Mouse (Mus musculus) midbrain, embryonic 15.5 days (tissue): ENCODE data around the gene Tbata. TPM values are rescaled to one million over a fixed set of nuclear protein-coding genes. Genes with fewer than 3 reads are reported as not detected.

Experiments used
- ATAC-seq: fragments of 200-750 bp; cut with Nextera tagmentation; replicated peaks from 2 replicates; pipeline ENCODE4 v1.8.0; 2017; ENCODE audit warnings: moderate TSS enrichment
- H3K27ac ChIP-seq: fragments of 300-500 bp; sonication (generic); 2 replicates; pipeline ENCODE4 v1.5.1; 2015; ENCODE audit warnings: mild to moderate bottlenecking, inconsistent platforms
- H3K27me3 ChIP-seq: fragments of 300-500 bp; sonication (generic); replicated peaks from 2 replicates; pipeline ENCODE4 v1.6.1; 2015; ENCODE audit warnings: inconsistent platforms
- H3K36me3 ChIP-seq: fragments of 300-500 bp; sonication (generic); replicated peaks from 2 replicates; pipeline ENCODE4 v1.6.1; 2015; ENCODE audit warnings: inconsistent platforms
- H3K4me1 ChIP-seq: fragments of 300-500 bp; sonication (generic); 2 replicates; pipeline ENCODE4 v1.6.1; 2015; ENCODE audit warnings: inconsistent platforms
- H3K4me2 ChIP-seq: fragments of 300-500 bp; sonication (generic); 2 replicates; pipeline ENCODE4 v1.6.1; 2015; ENCODE audit warnings: inconsistent platforms, mild to moderate bottlenecking, moderate library complexity
- H3K4me3 ChIP-seq: fragments of 300-500 bp; sonication (generic); 2 replicates; pipeline ENCODE4 v1.5.1; 2015; ENCODE audit warnings: mild to moderate bottlenecking, inconsistent platforms
- H3K9ac ChIP-seq: fragments of 300-500 bp; sonication (generic); 2 replicates; pipeline ENCODE4 v1.6.1; 2015; ENCODE audit warnings: mild to moderate bottlenecking, inconsistent platforms
- H3K9me3 ChIP-seq: fragments of 300-500 bp; sonication (generic); 2 replicates; pipeline ENCODE4 v1.6.1; 2016; ENCODE audit warnings: inconsistent platforms
- WGBS: fragments of 180-500 bp; shearing (Covaris S2); methylation state at CpG from one replicate; pipeline ENCODE4 v1.1.7; 2015; ENCODE audit warnings: mixed read lengths; 5-methylcytosine and 5-hydroxymethylcytosine counted together
- polyA plus RNA-seq: library from polyadenylated mRNA; unstranded; fragments of >200 nt; fragmentation: Nextera tagmentation; extraction: Ambion mirVana; gene quantifications from 2 replicates; pipeline ENCODE4 v1.2.1, GENCODE M21; 2015

Gene Tbata
- polyA plus RNA-seq, 1 experiment from 2014 or later = not detected

DNA sequence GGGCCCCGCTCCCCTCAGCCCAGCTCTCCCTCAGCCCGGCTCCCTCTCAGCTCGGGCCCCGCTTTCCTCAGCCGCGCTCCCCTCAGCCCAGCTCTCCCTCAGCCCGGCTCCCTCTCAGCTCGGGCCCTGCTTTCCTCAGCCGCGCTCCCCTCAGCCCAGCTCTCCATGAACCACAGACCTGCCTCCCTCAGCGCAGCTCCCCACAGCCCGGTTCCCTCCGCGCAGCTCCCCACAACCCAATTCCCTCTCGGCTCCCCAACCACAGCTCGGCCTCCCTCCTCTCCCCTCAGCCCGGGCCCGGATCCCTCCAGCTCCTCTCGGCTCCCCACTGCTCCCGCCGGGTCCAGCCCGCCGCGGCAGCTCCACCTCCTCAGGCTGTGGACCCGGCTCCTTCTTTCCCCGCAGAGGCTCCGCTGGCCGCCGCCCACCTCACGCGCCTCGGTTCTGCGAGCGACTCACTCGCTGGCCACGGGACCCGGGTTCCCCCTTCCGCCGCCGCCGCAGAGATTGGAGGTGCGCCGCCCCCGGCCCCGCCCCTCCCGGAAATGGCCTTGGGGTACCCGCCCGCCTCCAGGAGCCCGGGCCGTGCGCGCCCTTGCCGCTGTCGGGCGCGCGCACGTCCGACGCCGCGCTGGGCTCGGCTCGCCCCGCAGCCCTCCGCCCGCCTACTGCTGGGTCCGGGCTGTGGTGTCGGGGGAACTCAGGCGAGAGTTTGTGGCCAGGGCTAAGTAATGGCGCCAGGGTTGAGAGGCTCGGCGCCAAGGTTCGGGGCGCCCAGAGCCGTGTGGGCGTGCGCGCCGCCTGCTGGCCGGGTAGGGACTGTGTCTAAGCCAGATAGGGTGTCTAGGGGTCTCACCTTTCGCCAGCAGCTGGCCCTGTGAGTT lies 24.4 kb upstream of the Tbata start, which contains the start of gene Sgpl1:
Gene Sgpl1, minus strand, starts transcription at position 547 of the 884 bp plus-strand sequence.
- WGBS = under 1% methylated on average over 82 of the region's 82 CpGs
- Histone ChIP-seq H3K27ac (peak within 1 kb of the TSS; percentile 87), H3K27me3 (no peaks in the 10 kb centered on the region), H3K36me3 (no peaks in the 10 kb centered on the region), H3K4me3 (peak within 1 kb of the TSS; percentile 60), H3K9ac (peak within 1 kb of the TSS; percentile 88), H3K4me2 (peak within 1 kb of the TSS; percentile 81), H3K9me3 (no peaks in the 10 kb centered on the region), H3K4me1 (peaks cover 13% of the 10 kb centered on the region)
- ATAC-seq = peak; percentile 90

DNA sequence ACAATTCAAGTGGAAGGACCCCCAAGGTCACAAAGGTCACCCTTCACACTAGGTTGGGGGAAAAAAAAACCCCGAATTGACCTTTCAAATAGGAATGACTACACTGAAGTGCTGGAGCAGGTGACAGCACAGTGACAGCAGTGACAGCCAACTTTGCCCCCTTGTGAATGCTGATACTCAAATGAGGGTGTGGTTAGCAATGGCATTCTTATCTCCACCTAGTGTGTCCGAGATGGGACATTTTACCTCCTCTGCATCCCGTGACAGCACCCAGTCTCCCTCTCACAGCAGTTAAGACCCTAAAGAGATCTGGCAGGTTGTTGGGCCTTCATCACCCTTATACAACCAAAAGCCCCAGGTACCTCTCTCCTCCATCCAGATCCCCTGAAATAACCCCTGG lies 22.3 kb upstream of the Tbata start:
- H3K4me2 ChIP-seq = no peak overlapping the region
- no peak overlapping the region for H3K27ac ChIP-seq
- no peaks in the 10 kb centered on the region for H3K27me3 ChIP-seq
- no peak overlapping the region for H3K9ac ChIP-seq
- H3K9me3 ChIP-seq = no peaks in the 10 kb centered on the region
- WGBS = 84% methylated on average over 3 of the region's 3 CpGs
- ATAC-seq = no peak
- no peak overlapping the region for H3K4me3 ChIP-seq
- peaks cover 8% of the 10 kb centered on the region for H3K4me1 ChIP-seq
- no peaks in the 10 kb centered on the region for H3K36me3 ChIP-seq

DNA sequence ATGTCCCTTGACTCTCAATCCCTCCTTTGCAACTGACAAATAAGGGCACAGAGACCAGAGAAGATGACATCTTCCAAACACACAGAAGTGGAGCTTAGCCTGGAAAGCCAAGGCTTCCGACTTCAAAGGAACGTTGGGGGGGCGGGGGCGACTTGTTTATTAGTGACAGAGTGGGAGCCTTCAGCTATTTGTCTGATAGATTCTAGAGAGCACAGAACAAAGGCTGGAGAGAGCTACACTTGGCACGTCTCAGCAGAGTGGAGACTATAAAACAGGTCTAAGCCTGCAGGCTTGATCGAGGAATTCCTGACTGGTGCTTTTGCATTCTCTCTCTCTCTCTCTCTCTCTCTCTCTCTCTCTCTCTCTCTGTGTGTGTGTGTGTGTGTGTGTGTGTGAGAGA lies 21.1 kb upstream of the Tbata start:
- Histone ChIP-seq H3K9ac (no peak overlapping the region), H3K4me1 (peaks cover 2% of the 10 kb centered on the region), H3K4me2 (no peak overlapping the region), H3K27me3 (no peaks in the 10 kb centered on the region), H3K27ac (no peak overlapping the region), H3K36me3 (no peaks in the 10 kb centered on the region), H3K4me3 (no peak overlapping the region), H3K9me3 (no peaks in the 10 kb centered on the region)
- no peak for ATAC-seq
- WGBS = 57% methylated on average over 6 of the region's 6 CpGs

DNA sequence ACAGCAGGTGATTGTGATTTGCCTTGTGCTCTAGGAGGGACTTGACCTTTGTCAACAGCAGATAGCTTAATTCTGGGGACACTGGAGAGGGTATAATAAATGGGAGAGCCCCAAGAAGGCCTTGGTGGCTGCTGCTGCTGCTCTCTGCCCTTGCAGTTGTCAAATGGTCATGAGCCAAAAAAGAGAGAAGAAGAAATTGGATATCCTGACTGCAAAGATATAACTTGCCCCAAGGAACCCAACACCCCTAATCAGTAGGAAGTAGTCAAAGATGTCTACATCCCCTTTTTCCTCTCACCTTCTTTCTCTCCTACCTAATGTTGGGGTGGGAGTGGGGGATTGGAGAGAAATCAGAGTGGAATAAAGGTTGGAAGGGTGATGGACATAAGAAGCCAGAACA lies 19.6 kb upstream of the Tbata start:
- Histone ChIP-seq H3K9ac (no peak overlapping the region), H3K36me3 (no peaks in the 10 kb centered on the region), H3K4me2 (no peak overlapping the region), H3K27ac (no peak overlapping the region), H3K4me3 (no peak overlapping the region), H3K4me1 (no peaks in the 10 kb centered on the region), H3K9me3 (no peaks in the 10 kb centered on the region), H3K27me3 (no peaks in the 10 kb centered on the region)
- no peak for ATAC-seq

- H3K9ac ChIP-seq = no peak overlapping the region
- no peak overlapping the region for H3K4me3 ChIP-seq
- no peak for ATAC-seq
- H3K27ac ChIP-seq = no peak overlapping the region
- WGBS = 78% methylated on average over 3 of the region's 3 CpGs
- no peaks in the 10 kb centered on the region for H3K27me3 ChIP-seq
- no peaks in the 10 kb centered on the region for H3K36me3 ChIP-seq
- H3K4me1 ChIP-seq = no peaks in the 10 kb centered on the region
- H3K9me3 ChIP-seq = no peaks in the 10 kb centered on the region
- H3K4me2 ChIP-seq = no peak overlapping the region
Measured at GRCm38 (mm10) chr10:61155611-61156010, 16.1 kb upstream of the Tbata start.

- WGBS = 97% methylated on average over 2 of the region's 2 CpGs
- H3K4me3 ChIP-seq = no peak overlapping the region
- H3K36me3 ChIP-seq = no peaks in the 10 kb centered on the region
- no peak overlapping the region for H3K9ac ChIP-seq
- no peaks in the 10 kb centered on the region for H3K27me3 ChIP-seq
- no peak for ATAC-seq
- no peaks in the 10 kb centered on the region for H3K4me1 ChIP-seq
- no peak overlapping the region for H3K27ac ChIP-seq
- no peak overlapping the region for H3K4me2 ChIP-seq
- H3K9me3 ChIP-seq = no peaks in the 10 kb centered on the region
Measured at GRCm38 (mm10) chr10:61156453-61156852, 15.3 kb upstream of the Tbata start.

DNA sequence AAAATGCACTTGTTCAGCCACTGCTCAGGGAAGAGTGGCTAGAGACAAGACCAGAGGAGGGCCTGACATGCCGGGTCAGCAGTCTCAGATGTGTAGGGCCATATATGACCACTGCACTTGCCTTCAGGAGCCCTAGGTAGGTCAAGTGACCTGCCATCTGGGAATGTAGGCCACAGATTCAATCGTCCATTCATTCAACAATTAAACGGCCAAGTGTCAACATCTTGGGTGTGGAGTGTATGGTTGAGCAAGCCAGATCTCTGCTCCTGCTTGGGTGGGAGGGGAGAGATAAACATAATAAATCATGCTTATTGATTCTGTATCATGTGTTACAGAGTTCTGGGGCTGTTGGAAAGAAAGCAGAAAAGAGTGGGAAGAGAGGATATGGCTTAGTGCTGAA lies 13.2 kb upstream of the Tbata start:
- no peak overlapping the region for H3K4me2 ChIP-seq
- no peaks in the 10 kb centered on the region for H3K4me1 ChIP-seq
- 90% methylated on average over 3 of the region's 3 CpGs for WGBS
- ATAC-seq = no peak
- no peaks in the 10 kb centered on the region for H3K36me3 ChIP-seq
- no peaks in the 10 kb centered on the region for H3K27me3 ChIP-seq
- H3K27ac ChIP-seq = no peak overlapping the region
- no peak overlapping the region for H3K9ac ChIP-seq
- H3K4me3 ChIP-seq = no peak overlapping the region
- no peaks in the 10 kb centered on the region for H3K9me3 ChIP-seq

GRCm38 (mm10) chr10:61160089-61160488 lies 11.7 kb upstream of the Tbata start:
- WGBS = 84% methylated on average over 7 of the region's 7 CpGs
- ATAC-seq = no peak
- no peak overlapping the region for H3K4me2 ChIP-seq
- H3K9me3 ChIP-seq = no peaks in the 10 kb centered on the region
- no peak overlapping the region for H3K27ac ChIP-seq
- no peaks in the 10 kb centered on the region for H3K36me3 ChIP-seq
- no peak overlapping the region for H3K4me3 ChIP-seq
- no peaks in the 10 kb centered on the region for H3K4me1 ChIP-seq
- H3K27me3 ChIP-seq = no peaks in the 10 kb centered on the region
- H3K9ac ChIP-seq = no peak overlapping the region

DNA sequence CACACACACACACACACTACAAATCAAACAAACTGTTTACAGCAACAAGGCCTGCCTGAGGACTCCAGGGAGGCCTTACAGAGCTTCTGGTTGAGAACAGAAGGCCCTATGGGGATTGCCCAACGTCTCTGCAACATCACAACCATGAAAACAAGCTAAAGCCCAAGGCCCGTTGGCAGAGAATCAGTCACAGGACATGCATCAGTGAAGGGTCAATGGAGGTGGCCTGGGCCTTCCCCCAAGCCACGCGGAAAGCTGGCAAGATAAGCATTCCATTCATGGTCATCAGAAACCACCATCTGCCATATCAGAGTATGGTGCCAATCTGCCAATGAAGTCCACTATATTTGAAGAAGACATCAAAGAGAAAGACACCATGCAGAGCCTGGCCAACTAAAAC lies 11.1 kb upstream of the Tbata start:
- H3K4me2 ChIP-seq = no peak overlapping the region
- ATAC-seq = no peak
- H3K27me3 ChIP-seq = no peaks in the 10 kb centered on the region
- H3K36me3 ChIP-seq = no peaks in the 10 kb centered on the region
- H3K4me1 ChIP-seq = no peaks in the 10 kb centered on the region
- H3K4me3 ChIP-seq = no peak overlapping the region
- no peaks in the 10 kb centered on the region for H3K9me3 ChIP-seq
- no peak overlapping the region for H3K9ac ChIP-seq
- no peak overlapping the region for H3K27ac ChIP-seq
- 77% methylated on average over 4 of the region's 4 CpGs for WGBS

DNA sequence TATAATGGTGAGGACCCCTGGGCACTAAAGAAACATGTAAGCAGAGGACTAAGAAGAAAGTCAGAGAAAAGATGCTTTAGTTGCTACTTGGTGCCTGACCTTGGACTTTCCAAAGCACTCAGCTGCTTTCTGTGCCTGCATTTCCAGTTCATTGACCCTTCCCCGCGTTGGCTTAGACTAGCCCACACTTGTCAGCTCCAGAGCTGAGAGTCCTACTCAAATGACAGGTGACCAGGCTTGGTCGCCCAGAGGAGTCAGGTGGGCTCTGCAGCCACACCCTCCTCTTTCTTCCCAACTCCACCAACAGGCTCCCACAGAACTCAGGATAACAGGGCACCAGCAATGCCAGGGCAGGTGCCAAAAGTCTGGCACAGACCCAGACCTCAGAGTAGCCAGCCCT lies 9.4 kb upstream of the Tbata start:
- Histone ChIP-seq H3K4me3 (no peak overlapping the region), H3K9me3 (no peaks in the 10 kb centered on the region), H3K27ac (no peak overlapping the region), H3K36me3 (no peaks in the 10 kb centered on the region), H3K9ac (no peak overlapping the region), H3K27me3 (no peaks in the 10 kb centered on the region), H3K4me1 (no peaks in the 10 kb centered on the region), H3K4me2 (no peak overlapping the region)
- ATAC-seq = no peak
- WGBS = 83% methylated on average over 3 of the region's 3 CpGs

DNA sequence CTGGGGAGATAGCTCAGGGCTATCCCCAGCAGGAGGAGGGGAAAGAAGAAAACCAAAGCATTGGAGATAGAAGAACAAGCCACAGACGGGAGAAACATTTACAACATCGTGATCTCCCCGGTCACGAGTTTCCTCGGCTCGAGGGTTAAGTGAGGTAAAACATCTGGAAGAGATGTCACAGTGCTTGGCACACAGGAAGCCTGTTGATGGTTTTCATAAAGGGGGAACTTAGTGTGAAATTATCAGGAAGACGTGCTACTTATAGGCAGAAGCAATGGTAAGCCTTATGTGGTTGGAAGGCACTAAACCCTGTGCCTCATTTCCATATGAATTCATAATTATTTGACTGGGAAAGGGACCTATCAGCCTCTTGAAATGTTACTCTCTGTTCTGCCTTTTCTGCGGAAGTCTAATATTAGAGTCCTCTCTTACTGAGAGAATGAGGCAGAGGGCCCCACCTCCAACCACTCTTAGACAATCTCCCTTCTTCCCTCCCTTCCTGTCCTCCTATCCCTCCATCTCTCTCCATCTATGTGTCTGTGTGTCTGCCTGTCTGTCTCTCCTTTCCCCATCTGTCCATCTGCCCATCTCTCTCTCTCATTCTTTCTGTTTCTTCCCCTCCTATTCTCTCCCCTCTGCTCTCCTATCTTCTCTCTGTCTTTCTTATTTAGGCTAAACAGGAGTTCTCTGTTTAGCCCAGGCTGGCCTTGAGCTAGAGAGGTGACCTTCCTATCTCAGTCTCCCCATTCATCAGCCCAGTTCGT lies 4.2 kb upstream of the Tbata start:
- H3K27me3 ChIP-seq = no peaks in the 10 kb centered on the region
- no peak overlapping the region for H3K27ac ChIP-seq
- ATAC-seq = no peak
- H3K9me3 ChIP-seq = no peaks in the 10 kb centered on the region
- H3K4me2 ChIP-seq = no peak overlapping the region
- H3K4me1 ChIP-seq = no peaks in the 10 kb centered on the region
- H3K4me3 ChIP-seq = no peak overlapping the region
- H3K36me3 ChIP-seq = no peaks in the 10 kb centered on the region
- 76% methylated on average over 9 of the region's 9 CpGs for whole genome bisulfite sequencing
- no peak overlapping the region for H3K9ac ChIP-seq

GRCm38 (mm10) chr10:61168393-61168792 lies 3.4 kb upstream of the Tbata start:
- no peak overlapping the region for H3K4me2 ChIP-seq

More at GRCm38 (mm10) chr10:61168393-61168792, 3.4 kb upstream of the Tbata start:
- no peak for ATAC-seq
- no peak overlapping the region for H3K4me3 ChIP-seq
- WGBS = 58% methylated on average over 2 of the region's 2 CpGs
- no peak overlapping the region for H3K9ac ChIP-seq
- H3K9me3 ChIP-seq = no peaks in the 10 kb centered on the region
- no peaks in the 10 kb centered on the region for H3K27me3 ChIP-seq
- H3K4me1 ChIP-seq = no peaks in the 10 kb centered on the region
- no peaks in the 10 kb centered on the region for H3K36me3 ChIP-seq
- no peak overlapping the region for H3K27ac ChIP-seq
